Mouse (Mus musculus) kidney, postnatal 36 days (tissue): ENCODE results near the gene Eif1.
"Not testable (repeated sequence)": the region's sequence is repeated elsewhere in the genome, so short reads cannot be mapped to it uniquely, and the experiment has no call there.

Experiments
- DNase-seq, 2 experiments: peaks; one replicate each; pipeline ENCODE4 v3.0.0; 2021 to 2022; ENCODE audit warnings: mixed read lengths in 2 of 2

The Eif1 gene

GRCm38 (mm10) chr11:100313424-100313823 lies 6.3 kb upstream of the Eif1 start:
- peak; percentile 45 to 63 for DNase-seq

GRCm38 (mm10) chr11:100315439-100315838 lies 4.2 kb upstream of the Eif1 start:
- DNase-seq = no peak

GRCm38 (mm10) chr11:100317826-100318380 lies 1.8 kb upstream of the Eif1 start:
- no peak for DNase-seq

GRCm38 (mm10) chr11:100318529-100319451 lies 895 bp upstream of the Eif1 start:
- no peak for DNase-seq

GRCm38 (mm10) chr11:100320172-100320630 lies 516 bp downstream of the Eif1 start:
- DNase-seq = peak; percentile 97 to 98

- DNase-seq = not testable (repeated sequence)
These were observed 1.2 kb downstream of the Eif1 start for GRCm38 (mm10) chr11:100320701-100321410.

- DNase-seq = not testable (repeated sequence)
These were observed 2.0 kb downstream of the Eif1 start for GRCm38 (mm10) chr11:100321479-100322305.

- DNase-seq = no peak
These were observed 3.0 kb downstream of the Eif1 start for GRCm38 (mm10) chr11:100322591-100323258.

- DNase-seq = peak; percentile 51 to 79
These were observed 3.9 kb downstream of the Eif1 start for GRCm38 (mm10) chr11:100323578-100323977.

- no peak for DNase-seq
These were observed 5.5 kb downstream of the Eif1 start for GRCm38 (mm10) chr11:100325062-100325629.

GRCm38 (mm10) chr11:100327316-100327715 lies 7.6 kb downstream of the Eif1 start:
- no peak for DNase-seq

- DNase-seq = no peak
These were observed 8.1 kb downstream of the Eif1 start for GRCm38 (mm10) chr11:100327761-100328160.

GRCm38 (mm10) chr11:100330235-100330634 lies 10.6 kb downstream of the Eif1 start:
- no peak for DNase-seq

- not testable (repeated sequence) for DNase-seq
These were observed 11.2 kb downstream of the Eif1 start for GRCm38 (mm10) chr11:100330816-100331375.

GRCm38 (mm10) chr11:100332766-100333515 lies 13.3 kb downstream of the Eif1 start:
- no peak for DNase-seq

- DNase-seq = no peak
These were observed 14.3 kb downstream of the Eif1 start, which contains the start of gene Gast for GRCm38 (mm10) chr11:100333944-100334457. Gene Gast, plus strand, starts transcription at chr11:100334407.

GRCm38 (mm10) chr11:100335731-100336130 lies 16.0 kb downstream of the Eif1 start:
- no peak for DNase-seq

- no peak for DNase-seq
These were observed 24.6 kb downstream of the Eif1 start for GRCm38 (mm10) chr11:100344269-100344668.

GRCm38 (mm10) chr11:100352076-100352857 lies 32.6 kb downstream of the Eif1 start:
- peak in 1 of 2 experiments; percentile 61 for DNase-seq
